Mouse (Mus musculus) kidney, postnatal 36 days (tissue): ENCODE measurements around the gene Klf1.
"Not testable (repeated sequence)": the region's sequence is repeated elsewhere in the genome, so short reads cannot be mapped to it uniquely, and the experiment has no call there.

ENCODE experiments used
- DNase-seq, 2 experiments: peaks; one replicate each; pipeline ENCODE4 v3.0.0; 2021 to 2022; ENCODE audit warnings: mixed read lengths in 2 of 2

Gene Klf1

GRCm38 (mm10) chr8:84907979-84908378 lies 6.3 kb downstream of the Klf1 start:
- DNase-seq, result not testable (repeated sequence)

GRCm38 (mm10) chr8:84908421-84909161 lies 6.9 kb downstream of the Klf1 start, which contains the start of gene Dnase2a:
Gene Dnase2a (plus strand): TSS chr8:84908560.
- DNase-seq, result peak; percentile 98 to 99

- no peak for DNase-seq
Measured at GRCm38 (mm10) chr8:84909162-84909767, 7.5 kb downstream of the Klf1 start.

- no peak for DNase-seq
Measured at GRCm38 (mm10) chr8:84909949-84910348, 8.2 kb downstream of the Klf1 start.

- DNase-seq, result no peak
Measured at GRCm38 (mm10) chr8:84910551-84910950, 8.8 kb downstream of the Klf1 start.

- no peak for DNase-seq
Measured at GRCm38 (mm10) chr8:84911854-84912253, 10.1 kb downstream of the Klf1 start.

- DNase-seq, result peak in 1 of 2 experiments; percentile 11
Measured at GRCm38 (mm10) chr8:84912391-84912790, 10.7 kb downstream of the Klf1 start.

- DNase-seq, result peak; percentile 84 to 88
Measured at GRCm38 (mm10) chr8:84912895-84913501, 11.3 kb downstream of the Klf1 start.

- no peak for DNase-seq
Measured at GRCm38 (mm10) chr8:84913502-84913900, 11.8 kb downstream of the Klf1 start.

- DNase-seq, result peak; percentile 37 to 63
Measured at GRCm38 (mm10) chr8:84913960-84914359, 12.2 kb downstream of the Klf1 start.

GRCm38 (mm10) chr8:84915269-84915668 lies 13.5 kb downstream of the Klf1 start:
- no peak for DNase-seq

GRCm38 (mm10) chr8:84917781-84918180 lies 16.1 kb downstream of the Klf1 start:
- DNase-seq, result no peak

GRCm38 (mm10) chr8:84918646-84919045 lies 16.9 kb downstream of the Klf1 start:
- DNase-seq, result no peak

GRCm38 (mm10) chr8:84921596-84921995 lies 19.9 kb downstream of the Klf1 start:
- DNase-seq, result no peak

GRCm38 (mm10) chr8:84925557-84925956 lies 23.8 kb downstream of the Klf1 start:
- no peak for DNase-seq

GRCm38 (mm10) chr8:84927513-84927912 lies 25.8 kb downstream of the Klf1 start:
- DNase-seq, result no peak

- peak; percentile 62 to 88 for DNase-seq
Measured at GRCm38 (mm10) chr8:84928456-84929306, 27.0 kb downstream of the Klf1 start.

GRCm38 (mm10) chr8:84930582-84930981 lies 28.9 kb downstream of the Klf1 start:
- DNase-seq, result no peak

GRCm38 (mm10) chr8:84933767-84934559 lies 32.2 kb downstream of the Klf1 start:
- no peak for DNase-seq

GRCm38 (mm10) chr8:84934860-84935259 lies 33.1 kb downstream of the Klf1 start:
- no peak for DNase-seq

- DNase-seq, result no peak
Measured at GRCm38 (mm10) chr8:84935489-84935888, 33.8 kb downstream of the Klf1 start.
